Mouse (Mus musculus) adrenal gland, adult 8-10 months (tissue): ENCODE measurements at regions not wholly inside any gene's neighbourhood (a gene's known extent, or its start where the extent isn't known, plus 50 kb on each side); places are given as distances from the start of the nearest gene placed in this dataset.
"Not testable (repeated sequence)": the region's sequence is repeated elsewhere in the genome, so short reads cannot be mapped to it uniquely, and the experiment has no call there.

Experiments used
- DNase-seq: peaks from one replicate; pipeline ENCODE4 v3.0.0; 2022

- DNase-seq: no peak
These were observed 57.1 kb downstream of the Pou4f1 start for GRCm38 (mm10) chr14:104410730-104411129.

GRCm38 (mm10) chr14:104410292-104410691 is 57.5 kb downstream of the Pou4f1 start:
- DNase-seq: no peak

- no peak for DNase-seq
These were observed 61.7 kb downstream of the Pou4f1 start for GRCm38 (mm10) chr14:104406062-104406461.

- no peak for DNase-seq
These were observed 78.3 kb downstream of the Pou4f1 start for GRCm38 (mm10) chr14:104389297-104390071.

- DNase-seq: no peak
These were observed 78.9 kb downstream of the Pou4f1 start for GRCm38 (mm10) chr14:104388879-104389278.

GRCm38 (mm10) chr14:104380986-104381385 is 86.8 kb downstream of the Pou4f1 start:
- no peak for DNase-seq

GRCm38 (mm10) chr14:104372776-104373175 is 95.0 kb downstream of the Pou4f1 start:
- DNase-seq: no peak

GRCm38 (mm10) chr14:104356636-104357035 is 111.2 kb downstream of the Pou4f1 start:
- DNase-seq: no peak

GRCm38 (mm10) chr14:104336783-104337182 is 131.0 kb downstream of the Pou4f1 start:
- DNase-seq: not testable (repeated sequence)

GRCm38 (mm10) chr14:104326089-104326488 is 141.7 kb downstream of the Pou4f1 start:
- DNase-seq: no peak

GRCm38 (mm10) chr14:104300141-104300540 is 167.7 kb downstream of the Pou4f1 start:
- DNase-seq: no peak

- no peak for DNase-seq
These were observed 169.5 kb downstream of the Pou4f1 start for GRCm38 (mm10) chr14:104298312-104298711.

GRCm38 (mm10) chr14:104297316-104298311 is 170.2 kb downstream of the Pou4f1 start:
- no peak for DNase-seq

- DNase-seq: no peak
These were observed 174.0 kb downstream of the Pou4f1 start for GRCm38 (mm10) chr14:104293814-104294213.

- no peak for DNase-seq
These were observed 174.7 kb downstream of the Pou4f1 start for GRCm38 (mm10) chr14:104293147-104293546.

- DNase-seq: no peak
These were observed 187.4 kb downstream of the Pou4f1 start for GRCm38 (mm10) chr14:104280353-104280752.

- DNase-seq: no peak
These were observed 187.9 kb downstream of the Pou4f1 start for GRCm38 (mm10) chr14:104279890-104280289.

- DNase-seq: no peak
These were observed 193.0 kb downstream of the Pou4f1 start for GRCm38 (mm10) chr14:104274752-104275151.

- no peak for DNase-seq
These were observed 202.7 kb downstream of the Pou4f1 start for GRCm38 (mm10) chr14:104264919-104265764.

GRCm38 (mm10) chr14:104216965-104217364 is 250.8 kb downstream of the Pou4f1 start:
- no peak for DNase-seq

GRCm38 (mm10) chr14:104210719-104211118 is 257.1 kb downstream of the Pou4f1 start:
- DNase-seq: no peak

GRCm38 (mm10) chr14:104208855-104209254 is 258.9 kb downstream of the Pou4f1 start:
- no peak for DNase-seq
